Mouse (Mus musculus) left cerebral cortex, postnatal 4 days (tissue): Measurements from ENCODE around the gene Bbs4. TPM values are rescaled to one million over a fixed set of nuclear protein-coding genes. Genes with fewer than 3 reads are reported as not detected.

ENCODE experiments used
- total RNA-seq, 2 experiments: library from RNA; stranded (reverse); gene quantifications; 2 replicates each; pipeline ENCODE4 v1.2.3; 2021

Bbs4 gene
- total RNA-seq, 2 experiments from 2014 or later = 33.5 to 34.1 TPM

Other genes with a start within 250 kb of the Bbs4 start
- 10 to 100 TPM; 19.4 to 21.7 TPM for gene Adpgk, start 62.0 kb downstream of the Bbs4 start, total RNA-seq
- gene Arih1, start 133.1 kb upstream of the Bbs4 start, total RNA-seq = 100 to 1,000 TPM; 127 to 130 TPM
- 10 to 100 TPM; 31.4 to 33.0 TPM for gene Hexa, start 186.0 kb upstream of the Bbs4 start, total RNA-seq
- gene Tmem202, start 186.3 kb upstream of the Bbs4 start, total RNA-seq = 1 to 10 TPM; 2.2 to 2.3 TPM
- gene Celf6, start 224.4 kb upstream of the Bbs4 start, total RNA-seq = 10 to 100 TPM; 43.6 to 44.8 TPM